Mouse (Mus musculus): ENCODE data around the gene Mapk13. TPM values are rescaled to one million over a fixed set of nuclear protein-coding genes. Genes with fewer than 3 reads are reported as not detected.

The Mapk13 gene
- polyA plus RNA-seq, 1 experiment from 2014 or later: 29.8 TPM

DNA sequence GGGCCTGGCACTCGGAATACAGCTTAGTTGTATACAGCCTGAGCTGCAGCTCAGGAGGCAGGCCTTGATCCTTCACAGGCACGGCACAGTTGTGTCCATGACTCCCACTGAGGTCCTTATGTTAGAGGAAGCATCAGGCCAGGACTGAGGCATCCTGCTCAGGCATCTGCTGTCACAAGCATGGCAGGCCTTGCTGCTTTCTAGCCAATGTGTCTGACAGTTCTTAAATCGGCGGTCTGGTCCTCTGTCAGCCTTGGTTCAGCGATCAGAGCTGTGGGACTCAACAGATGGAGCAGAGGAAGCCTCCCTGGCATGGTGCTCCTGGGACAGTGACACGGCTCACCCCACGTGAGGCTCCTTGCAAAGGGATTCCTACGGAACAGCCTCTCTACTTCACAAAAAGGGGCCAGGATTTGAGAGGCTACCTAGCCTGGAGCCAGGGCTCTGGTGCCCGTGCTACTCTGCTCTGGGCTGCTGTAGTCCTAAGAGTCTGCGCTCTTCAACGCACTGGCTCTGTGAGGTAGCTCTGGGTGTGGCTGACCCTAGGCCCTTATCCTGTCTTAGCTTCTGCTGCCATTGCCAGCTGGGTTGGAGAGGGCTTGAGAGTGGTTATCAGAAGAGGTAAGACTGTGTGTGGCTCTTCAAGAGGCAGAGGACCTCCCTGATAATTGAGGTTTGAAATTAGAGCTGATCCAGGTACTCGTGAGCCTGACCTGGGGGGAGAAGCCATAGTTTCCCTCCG, 54.1 kb downstream of the Mapk13 start:
- Histone ChIP-seq H3K4me1 (no peaks in the 10 kb centered on the region), H3K9ac (no peak overlapping the region), H3K27me3 (no peaks in the 10 kb centered on the region), H3K9me3 (no peaks in the 10 kb centered on the region), H3K4me3 (no peak overlapping the region), H3K4me2 (replicated peaks) (no peak overlapping the region), H3K36me3 (peaks cover 98% of the 10 kb centered on the region), H3K27ac (no peak overlapping the region)
- no peak for ATAC-seq (ENCODE audit: low FRiP score, low read depth)
- WGBS: 90% methylated on average over 13 of the region's 13 CpGs

DNA sequence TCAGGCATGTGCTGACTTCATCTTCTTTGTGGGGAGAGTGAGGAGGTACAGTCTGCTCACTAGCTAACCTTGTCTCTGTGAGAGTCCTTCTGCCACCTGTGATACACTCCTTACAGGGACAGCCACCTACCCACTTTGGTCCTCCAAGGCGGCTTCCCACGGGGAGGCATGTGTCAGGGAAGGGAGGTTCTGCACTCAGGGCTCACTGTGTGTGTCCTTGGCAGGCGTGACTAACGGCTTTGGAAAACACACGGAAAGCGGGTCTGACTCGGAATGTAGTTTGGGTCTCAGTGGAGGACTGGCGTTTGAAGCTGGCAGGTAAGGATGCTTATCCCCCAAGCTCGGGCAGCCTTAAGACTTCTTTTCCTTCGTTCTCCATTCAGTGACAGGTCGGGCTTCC, 54.7 kb downstream of the Mapk13 start:
- no peaks in the 10 kb centered on the region for H3K4me1 ChIP-seq

DNA sequence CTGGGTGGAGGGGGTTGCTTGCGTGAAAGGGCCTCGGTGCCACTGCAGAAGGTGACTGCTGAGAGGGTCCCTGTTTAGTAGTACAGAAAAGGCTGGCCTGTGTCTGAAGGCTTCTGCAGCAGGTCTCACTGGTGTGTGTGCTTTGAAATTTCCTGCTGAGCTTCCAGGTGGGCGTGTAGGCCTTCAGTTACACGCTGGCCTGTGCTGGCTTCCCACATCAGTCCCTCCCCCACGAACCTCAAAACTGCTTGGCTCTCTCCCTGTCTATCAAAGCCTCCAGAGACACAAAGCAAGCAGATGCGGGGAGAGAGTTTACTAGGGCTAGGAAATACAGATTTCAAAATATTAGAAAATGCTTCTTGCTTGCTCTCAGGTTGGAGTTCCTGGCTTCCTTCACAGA, 55.8 kb downstream of the Mapk13 start:
- Histone ChIP-seq H3K27me3 (no peaks in the 10 kb centered on the region), H3K4me3 (no peak overlapping the region), H3K9me3 (no peaks in the 10 kb centered on the region), H3K4me1 (no peaks in the 10 kb centered on the region), H3K9ac (no peak overlapping the region), H3K36me3 (peaks cover 99% of the 10 kb centered on the region), H3K4me2 (replicated peaks) (no peak overlapping the region), H3K27ac (no peak overlapping the region)
- no peak for ATAC-seq (ENCODE audit: low FRiP score, low read depth)
- WGBS: 79% methylated on average over 6 of the region's 6 CpGs

More for the DNA sequence above, 54.7 kb downstream of the Mapk13 start:
- no peaks in the 10 kb centered on the region for H3K27me3 ChIP-seq
- 87% methylated on average over 11 of the region's 11 CpGs for WGBS
- no peak overlapping the region for H3K4me3 ChIP-seq
- no peak overlapping the region for H3K4me2 ChIP-seq (replicated peaks)
- H3K9ac ChIP-seq: no peak overlapping the region
- H3K27ac ChIP-seq: no peak overlapping the region
- no peaks in the 10 kb centered on the region for H3K9me3 ChIP-seq
- H3K36me3 ChIP-seq: peaks cover 98% of the 10 kb centered on the region
- ATAC-seq (ENCODE audit: low FRiP score, low read depth): no peak

DNA sequence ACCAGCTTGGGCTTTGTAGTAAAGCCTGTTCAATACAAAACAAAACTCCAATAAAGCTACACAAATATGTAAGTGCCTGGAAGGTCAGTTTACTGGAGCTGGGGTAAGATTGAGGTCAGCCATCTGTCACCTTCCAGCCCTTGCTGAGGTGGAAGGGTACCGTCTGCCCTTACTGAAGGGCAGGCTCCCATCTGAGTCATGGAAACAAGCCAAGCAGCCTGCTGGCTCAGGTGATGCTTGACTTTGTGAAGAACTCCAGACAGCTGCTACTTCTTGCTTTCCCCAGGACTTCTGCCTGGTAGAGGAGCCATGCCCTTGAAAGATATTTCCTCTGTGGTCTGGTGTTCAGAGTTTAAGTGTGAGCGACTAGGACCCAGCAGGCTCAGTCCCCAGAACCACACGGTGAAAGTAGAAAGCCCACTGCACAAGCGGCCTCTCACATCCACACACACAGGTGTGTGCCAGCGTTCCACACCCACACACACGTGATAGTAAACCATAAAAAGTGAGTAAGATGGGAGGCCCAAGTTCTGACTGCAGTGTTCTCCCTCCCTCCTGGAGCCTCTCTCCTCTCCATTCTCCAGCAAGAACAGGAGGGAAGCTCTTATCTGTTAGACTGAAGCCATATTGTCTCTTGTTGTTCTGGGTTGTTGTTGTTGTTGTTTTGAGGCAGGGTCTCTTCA, 56.4 kb downstream of the Mapk13 start:
- no peaks in the 10 kb centered on the region for H3K9me3 ChIP-seq

DNA sequence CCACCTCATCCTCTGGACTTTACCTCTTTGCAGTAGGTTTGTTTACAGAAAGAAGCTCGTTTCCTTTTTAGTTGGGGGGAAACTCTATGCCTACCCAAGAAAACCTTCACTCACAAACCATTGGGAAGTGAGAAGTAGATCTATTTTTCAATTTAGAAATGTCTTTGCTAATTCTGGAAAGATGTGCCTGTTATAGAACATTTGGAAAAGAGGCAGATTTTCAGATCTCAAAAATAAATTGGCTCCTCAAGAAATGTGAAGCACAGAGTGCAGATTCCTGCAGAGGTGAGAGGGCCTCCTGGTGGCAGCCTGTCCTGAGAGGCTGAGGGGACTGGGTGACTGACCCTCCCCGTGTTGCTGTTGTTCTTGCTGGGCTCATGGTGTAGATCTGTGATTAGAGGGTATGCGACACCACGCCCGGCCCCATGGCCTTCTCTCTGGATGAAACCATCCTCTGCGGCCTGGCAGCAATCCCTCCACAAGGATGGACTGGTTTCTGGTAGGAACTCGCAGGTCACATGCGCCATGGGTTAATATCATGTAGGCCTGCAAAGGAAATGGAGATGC, 58.7 kb downstream of the Mapk13 start:
- WGBS: 88% methylated on average over 8 of the region's 8 CpGs
- Histone ChIP-seq H3K9me3 (no peaks in the 10 kb centered on the region), H3K27me3 (no peaks in the 10 kb centered on the region), H3K4me3 (no peak overlapping the region), H3K27ac (no peak overlapping the region), H3K9ac (no peak overlapping the region), H3K4me2 (replicated peaks) (no peak overlapping the region), H3K4me1 (no peaks in the 10 kb centered on the region), H3K36me3 (peaks cover 99% of the 10 kb centered on the region)
- no peak for ATAC-seq (ENCODE audit: low FRiP score, low read depth)

More for the DNA sequence above, 56.4 kb downstream of the Mapk13 start:
- H3K4me1 ChIP-seq: no peaks in the 10 kb centered on the region
- no peak overlapping the region for H3K27ac ChIP-seq
- H3K4me2 ChIP-seq (replicated peaks): no peak overlapping the region
- 88% methylated on average over 6 of the region's 6 CpGs for WGBS
- peaks cover 99% of the 10 kb centered on the region for H3K36me3 ChIP-seq
- no peaks in the 10 kb centered on the region for H3K27me3 ChIP-seq
- no peak overlapping the region for H3K9ac ChIP-seq
- no peak for ATAC-seq (ENCODE audit: low FRiP score, low read depth)
- no peak overlapping the region for H3K4me3 ChIP-seq

DNA sequence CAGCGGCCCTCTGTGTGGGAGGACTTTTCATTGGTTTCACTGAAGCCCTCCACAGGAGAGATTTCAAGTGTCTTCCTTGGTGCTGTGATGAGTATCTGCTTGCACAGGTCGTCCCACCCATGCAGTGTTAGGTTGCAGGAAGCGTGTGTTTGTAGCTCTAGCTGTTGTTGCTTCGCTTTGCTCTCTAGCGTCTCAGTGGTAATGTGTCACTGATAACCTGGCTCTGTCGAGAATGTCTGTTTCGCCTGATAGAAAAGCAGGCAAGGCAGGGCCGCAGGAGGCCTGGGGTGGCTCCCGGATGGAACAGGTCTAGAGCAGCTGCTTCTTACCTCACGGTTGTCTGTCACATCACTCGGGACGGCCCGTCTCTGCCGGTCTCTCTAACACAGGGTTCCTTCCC, 60.0 kb downstream of the Mapk13 start:
- WGBS: 78% methylated on average over 14 of the region's 14 CpGs
- H3K27me3 ChIP-seq: no peaks in the 10 kb centered on the region
- H3K9ac ChIP-seq: no peak overlapping the region
- no peak overlapping the region for H3K4me3 ChIP-seq
- no peak for ATAC-seq (ENCODE audit: low FRiP score, low read depth)
- no peak overlapping the region for H3K27ac ChIP-seq
- no peaks in the 10 kb centered on the region for H3K9me3 ChIP-seq
- H3K36me3 ChIP-seq: peaks cover 91% of the 10 kb centered on the region
- H3K4me1 ChIP-seq: no peaks in the 10 kb centered on the region
- H3K4me2 ChIP-seq (replicated peaks): no peak overlapping the region

Other genes starting within 250 kb of the Mapk13 start
- gene Armc12, start 238.5 kb upstream of the Mapk13 start, polyA plus RNA-seq (2015; fragmentation: Nextera tagmentation; extraction: Ambion mirVana): not detected in 2 replicates
- gene Clpsl2, start 219.9 kb upstream of the Mapk13 start, polyA plus RNA-seq (2015; fragmentation: Nextera tagmentation; extraction: Ambion mirVana): not detected in 2 replicates
- 0.60 and 0.91 TPM in 2 replicates for gene Clps, start 208.5 kb upstream of the Mapk13 start, polyA plus RNA-seq (2015; fragmentation: Nextera tagmentation; extraction: Ambion mirVana)
- 0.46 and 0.56 TPM in 2 replicates for gene Lhfpl5, start 193.7 kb upstream of the Mapk13 start, polyA plus RNA-seq (2015; fragmentation: Nextera tagmentation; extraction: Ambion mirVana)
- 93.3 and 97.9 TPM in 2 replicates for gene Srpk1, start 146.6 kb upstream of the Mapk13 start, polyA plus RNA-seq (2015; fragmentation: Nextera tagmentation; extraction: Ambion mirVana)
- 0.98 and 1.2 TPM in 2 replicates for gene Slc26a8, start 79.1 kb upstream of the Mapk13 start, polyA plus RNA-seq (2015; fragmentation: Nextera tagmentation; extraction: Ambion mirVana)
- gene Mapk14, start 78.0 kb upstream of the Mapk13 start, polyA plus RNA-seq (2015; fragmentation: Nextera tagmentation; extraction: Ambion mirVana): 37.1 and 37.8 TPM in 2 replicates
- gene AC170998.1, start 43.2 kb upstream of the Mapk13 start, polyA plus RNA-seq (2015; fragmentation: Nextera tagmentation; extraction: Ambion mirVana): 3.2 and 3.7 TPM in 2 replicates
- gene Brpf3, start 31.8 kb downstream of the Mapk13 start, polyA plus RNA-seq (2015; fragmentation: Nextera tagmentation; extraction: Ambion mirVana): 11.3 and 11.8 TPM in 2 replicates
- 0.38 and 0.53 TPM in 2 replicates for gene Pnpla1, start 89.1 kb downstream of the Mapk13 start, polyA plus RNA-seq (2015; fragmentation: Nextera tagmentation; extraction: Ambion mirVana)
- 0.27 and 0.36 TPM in 2 replicates for gene 4930539E08Rik, start 146.0 kb downstream of the Mapk13 start, polyA plus RNA-seq (2015; fragmentation: Nextera tagmentation; extraction: Ambion mirVana)
- gene Pxt1, start 174.5 kb downstream of the Mapk13 start, polyA plus RNA-seq (2015; fragmentation: Nextera tagmentation; extraction: Ambion mirVana): not detected in 2 replicates
- 105 and 120 TPM in 2 replicates for gene Kctd20, start 182.7 kb downstream of the Mapk13 start, polyA plus RNA-seq (2015; fragmentation: Nextera tagmentation; extraction: Ambion mirVana)
- gene Stk38, start 238.7 kb downstream of the Mapk13 start, polyA plus RNA-seq (2015; fragmentation: Nextera tagmentation; extraction: Ambion mirVana): 119 and 120 TPM in 2 replicates